Mouse (Mus musculus) MN1 (cell line): ENCODE measurements around the gene Cnn3.
A peak's percentile ranks its signal among the peaks of the same experiment; 100 is the strongest.

Source experiments
- DNase-seq: peaks from one replicate; pipeline ENCODE4 v3.0.0-alpha.2; 2016; ENCODE audit warnings: low spot score

Cnn3 gene

DNA sequence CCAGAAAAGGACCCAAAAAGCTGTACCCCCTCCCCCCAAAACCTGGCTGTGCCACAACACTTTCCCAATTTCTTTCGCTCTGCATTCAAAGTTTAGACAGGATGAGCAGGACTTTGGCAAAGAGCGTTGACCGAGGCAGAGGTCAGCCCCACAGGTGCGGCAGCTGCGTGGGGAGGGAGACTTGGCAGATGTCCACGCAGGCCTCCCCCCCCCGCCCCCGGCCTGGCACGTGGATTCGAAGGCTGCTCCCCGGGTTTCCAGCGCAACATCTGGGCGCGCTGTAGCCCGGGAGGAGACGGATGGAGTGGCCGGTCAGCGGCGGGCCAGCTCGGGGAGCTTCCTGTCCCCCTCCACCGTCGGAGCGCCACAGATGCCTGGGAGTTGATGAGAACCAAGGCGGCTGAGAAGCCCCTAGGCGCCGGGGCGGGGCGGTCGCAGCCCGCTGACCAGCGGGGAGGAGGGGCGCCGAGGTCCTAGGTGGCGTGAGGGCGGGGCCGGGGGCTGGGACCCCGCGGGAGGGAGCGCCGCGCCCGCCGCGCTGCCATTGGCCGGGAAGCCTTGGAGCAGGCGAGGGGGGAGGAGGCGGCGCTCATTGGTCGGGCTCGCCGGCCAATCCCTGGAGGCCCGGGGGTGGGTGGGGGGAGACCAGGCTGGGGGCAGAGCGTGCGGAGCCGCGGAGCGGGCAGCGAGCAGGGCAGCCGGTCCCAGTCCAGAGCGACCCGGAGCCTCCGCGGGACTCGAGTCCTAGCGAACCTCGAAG, at the start of gene Cnn3:
TSS of gene Cnn3 (plus strand) at position 637 of the 760 bp plus-strand sequence.
- DNase-seq: peak; percentile 92

DNA sequence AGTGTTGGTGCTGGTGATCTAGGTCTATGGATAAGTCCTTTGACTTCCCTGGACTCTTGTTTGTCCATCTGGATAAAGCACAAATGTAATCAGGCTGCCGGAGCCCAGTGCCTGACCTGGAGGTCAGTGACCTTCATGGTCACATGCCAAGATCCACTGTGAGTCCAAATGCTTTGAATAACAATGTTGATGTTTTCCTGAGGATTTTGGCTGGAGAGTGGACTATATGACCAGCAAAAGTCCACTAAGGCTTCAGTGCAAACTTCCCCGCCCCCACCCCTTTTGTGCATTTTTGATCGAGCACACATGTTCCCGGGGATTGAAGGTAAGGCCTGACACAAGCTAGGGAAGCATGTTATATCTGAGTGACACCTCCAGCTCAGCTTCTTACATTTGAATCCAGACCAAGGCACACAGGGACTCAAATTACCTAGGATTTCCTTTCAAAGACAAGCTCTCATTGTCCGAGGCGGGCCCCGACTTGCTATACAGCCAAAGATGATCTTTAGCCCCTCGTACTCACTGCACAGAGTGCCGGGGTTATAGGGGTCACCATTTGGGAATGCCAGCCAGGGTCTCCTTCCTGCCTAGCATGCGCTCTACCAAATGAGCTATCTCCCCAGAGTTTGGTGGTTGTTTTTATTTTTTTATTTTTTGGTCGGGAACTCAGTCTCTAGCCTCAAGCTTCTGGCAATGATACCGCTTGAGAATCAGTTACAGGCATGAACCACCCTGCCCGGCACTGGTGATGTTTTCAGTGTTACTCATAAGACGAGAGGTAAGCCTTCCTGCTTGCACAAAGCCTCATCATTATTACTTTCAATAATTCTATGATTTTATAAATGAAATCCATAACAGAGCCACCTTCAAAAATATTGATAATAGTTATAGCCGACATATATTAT, 47.3 kb upstream of the Cnn3 start:
- no peak for DNase-seq

GRCm38 (mm10) chr3:121379699-121380098, 46.6 kb upstream of the Cnn3 start:
- peak; percentile 16 for DNase-seq

DNA sequence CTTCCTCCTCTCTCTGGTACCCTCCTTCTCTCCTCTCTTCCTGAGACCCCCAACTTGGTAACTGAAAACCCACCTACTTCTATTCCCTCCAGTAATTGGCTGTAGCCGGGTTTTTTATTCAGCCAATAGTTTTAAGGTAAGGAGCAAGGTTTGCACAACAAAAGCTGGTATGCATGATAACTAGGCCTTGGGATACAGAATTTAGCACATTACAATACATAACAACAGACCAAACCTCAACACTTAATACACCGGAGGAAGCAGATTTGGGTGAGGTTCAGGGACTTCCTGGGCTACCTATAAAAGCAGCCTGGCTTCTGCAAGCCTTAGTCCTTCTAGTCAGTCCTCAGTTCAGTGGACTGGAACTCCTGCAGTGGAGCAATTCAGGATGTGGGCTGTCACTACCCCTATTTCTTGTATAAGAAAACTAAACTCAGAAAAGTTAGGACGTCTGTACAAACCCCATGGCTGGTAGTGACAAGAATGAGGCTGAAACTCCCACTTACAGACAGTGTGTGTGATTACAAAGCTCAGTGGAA, 38.8 kb upstream of the Cnn3 start:
- DNase-seq: no peak

- no peak for DNase-seq
Measured at GRCm38 (mm10) chr3:121389366-121389765, 36.9 kb upstream of the Cnn3 start.

GRCm38 (mm10) chr3:121389860-121390530, 36.3 kb upstream of the Cnn3 start:
- no peak for DNase-seq

DNA sequence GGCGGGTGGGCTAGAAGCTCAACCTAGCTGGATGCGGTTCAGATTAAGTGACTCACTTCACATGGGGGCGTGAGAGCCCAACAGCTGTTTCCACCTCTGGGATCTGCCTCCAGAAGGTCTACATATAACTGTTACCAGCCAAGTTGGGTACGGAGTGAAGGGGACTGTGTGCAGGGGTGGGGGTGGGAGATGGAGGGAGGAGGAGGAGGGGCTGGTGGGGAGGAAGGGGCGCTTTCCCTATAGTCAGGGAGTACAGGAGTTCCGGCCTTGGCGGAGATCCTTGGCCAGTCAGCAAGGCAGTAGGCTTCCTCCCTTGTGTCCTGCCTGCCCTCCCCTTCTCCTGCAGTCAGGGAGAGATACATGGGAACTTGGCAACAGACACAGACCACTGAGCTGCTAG, 35.6 kb upstream of the Cnn3 start:
- DNase-seq: no peak

DNA sequence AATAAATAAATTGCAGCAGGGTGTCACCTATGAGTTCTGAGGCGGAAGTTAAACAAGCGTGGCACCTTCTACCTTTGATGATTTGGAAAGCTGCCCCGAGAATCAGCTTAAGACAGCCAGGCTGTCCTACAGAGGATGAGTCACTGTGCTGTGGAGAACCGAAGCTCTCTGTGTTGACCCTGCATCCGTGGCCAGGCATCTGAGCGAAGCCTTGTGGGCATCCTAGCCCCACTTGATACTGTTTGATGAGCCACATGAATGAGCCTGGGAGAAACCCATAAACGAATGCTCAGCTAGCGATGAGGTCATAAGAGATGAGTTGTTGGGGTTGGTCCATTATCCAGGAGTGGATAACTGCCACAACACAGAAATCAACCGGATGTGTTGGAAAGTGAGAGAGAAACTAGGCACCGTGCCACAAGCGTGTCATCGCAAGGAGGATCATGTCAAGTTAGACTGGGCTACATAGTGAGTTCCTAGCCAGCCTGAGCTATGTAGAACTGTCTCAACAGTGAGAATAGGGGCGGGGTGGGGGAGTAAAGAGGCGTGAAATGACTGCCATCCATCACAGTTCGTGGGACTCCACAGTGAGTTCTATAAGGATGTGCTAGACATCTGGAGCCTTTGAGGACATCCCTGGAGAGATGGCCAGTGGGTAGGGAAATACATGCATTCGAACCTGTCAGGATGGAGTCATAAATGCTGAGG, 30.6 kb upstream of the Cnn3 start:
- peak; percentile 66 for DNase-seq

DNA sequence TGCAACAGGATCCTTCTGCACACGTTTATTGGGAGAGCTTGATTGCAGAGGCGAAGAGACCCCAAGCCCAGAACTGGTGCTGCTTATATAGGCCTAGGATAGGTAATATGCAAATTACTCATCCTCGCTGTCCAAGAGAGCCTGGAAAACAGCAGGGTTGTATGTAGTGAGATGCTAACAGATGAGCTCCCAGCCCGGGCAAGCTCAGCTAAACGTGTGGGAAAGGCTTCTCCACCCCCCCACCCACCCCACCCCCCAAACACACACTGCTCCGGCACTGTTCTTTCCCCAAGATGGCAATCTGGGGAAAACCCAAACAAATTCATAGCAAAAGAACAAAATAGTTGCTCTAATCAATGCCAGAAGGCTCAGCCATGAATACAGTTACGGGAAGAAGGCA, 29.7 kb upstream of the Cnn3 start:
- DNase-seq: no peak

- no peak for DNase-seq
Measured at GRCm38 (mm10) chr3:121397007-121397406, 29.3 kb upstream of the Cnn3 start.

GRCm38 (mm10) chr3:121401384-121401783, 24.9 kb upstream of the Cnn3 start:
- no peak for DNase-seq

GRCm38 (mm10) chr3:121402096-121402495, 24.2 kb upstream of the Cnn3 start:
- DNase-seq: no peak

DNA sequence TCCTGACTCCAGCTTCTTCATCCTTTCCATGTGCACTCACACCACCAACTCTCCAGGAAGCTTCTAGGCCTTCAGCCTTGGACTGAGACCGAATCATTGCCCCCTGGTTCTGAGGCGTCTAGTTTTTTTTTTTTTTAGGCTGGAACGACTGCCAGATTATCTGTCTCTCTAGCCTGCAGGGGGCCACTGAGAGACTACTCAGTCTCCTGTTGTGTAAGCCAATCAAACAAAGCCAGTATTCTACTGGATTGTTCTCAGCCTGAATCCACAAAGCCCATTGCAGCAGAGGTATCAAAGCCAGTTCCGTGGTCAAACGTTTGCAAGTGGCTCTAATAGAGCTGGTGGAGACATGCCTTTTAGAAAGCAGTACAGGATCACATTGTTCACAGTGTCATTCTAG, 22.8 kb upstream of the Cnn3 start:
- no peak for DNase-seq

GRCm38 (mm10) chr3:121405101-121405500, 21.2 kb upstream of the Cnn3 start:
- DNase-seq: no peak

GRCm38 (mm10) chr3:121407417-121407816, 18.9 kb upstream of the Cnn3 start:
- DNase-seq: no peak

DNA sequence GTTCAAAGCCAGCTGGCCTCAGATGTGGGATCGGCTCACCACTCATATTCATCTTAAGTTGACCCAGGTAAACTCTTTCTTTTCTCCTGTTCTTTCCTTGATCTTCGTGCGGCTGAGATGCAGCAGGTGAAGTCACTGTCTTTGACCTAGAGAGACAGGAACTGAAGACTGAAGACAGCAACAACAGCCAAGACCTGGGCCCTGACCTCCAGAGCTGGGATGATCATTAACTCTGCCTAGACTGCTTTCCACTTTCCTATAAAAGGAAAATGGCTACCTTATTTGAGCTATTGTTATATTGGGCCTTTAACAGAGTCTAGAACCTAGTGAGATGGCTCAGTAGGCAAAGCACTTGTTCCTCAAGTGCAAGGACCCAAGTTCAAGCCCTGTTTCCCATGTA, 17.9 kb upstream of the Cnn3 start:
- no peak for DNase-seq

- no peak for DNase-seq
Measured at GRCm38 (mm10) chr3:121411450-121411849, 14.8 kb upstream of the Cnn3 start.

- DNase-seq: no peak
Measured at GRCm38 (mm10) chr3:121416171-121417154, 9.8 kb upstream of the Cnn3 start.

DNA sequence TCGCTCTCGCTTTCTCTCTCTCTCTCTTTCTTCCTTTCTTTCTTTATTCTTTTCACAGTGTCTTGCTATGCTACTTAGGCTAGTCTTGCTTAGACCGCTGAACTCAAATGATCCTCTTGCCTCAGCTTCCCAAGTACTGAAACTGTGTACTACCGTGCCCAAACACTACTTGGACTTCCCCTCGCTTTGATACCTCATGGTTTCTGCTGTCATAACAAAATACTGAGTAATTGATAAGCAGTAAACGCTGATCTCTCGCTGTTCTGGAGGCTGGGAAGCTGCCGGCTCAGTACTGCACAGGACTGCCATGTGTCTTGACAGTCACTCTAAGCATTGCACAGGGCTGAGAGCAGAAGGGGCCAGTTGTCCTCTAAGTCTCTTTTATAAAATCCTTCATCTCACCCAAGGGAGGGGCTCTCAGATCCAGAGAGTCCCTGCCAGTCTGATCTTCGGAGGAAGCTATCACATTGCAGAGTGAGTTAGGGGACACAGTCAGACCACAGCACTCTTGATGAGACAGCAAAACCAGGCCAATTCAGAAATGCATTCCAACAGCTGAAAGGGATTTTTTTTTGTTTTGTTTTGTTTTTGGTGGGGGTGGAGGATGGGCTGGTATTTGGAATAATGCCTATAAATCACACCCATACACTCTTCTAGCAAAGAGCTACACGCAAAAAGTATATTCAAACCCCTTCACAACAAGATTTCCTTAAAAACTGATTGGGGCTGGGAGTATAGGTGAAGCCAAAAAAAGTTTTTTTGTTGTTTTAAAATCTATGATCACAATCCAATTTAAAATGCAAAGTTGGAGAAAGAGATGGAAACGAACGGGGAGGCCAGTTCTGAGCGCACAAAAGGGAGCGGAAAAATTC, 8.7 kb upstream of the Cnn3 start:
- DNase-seq: no peak

GRCm38 (mm10) chr3:121418251-121418601, 8.1 kb upstream of the Cnn3 start:
- DNase-seq: no peak
